Mouse (Mus musculus): ENCODE data around the gene Ifnk. TPM values are rescaled to one million over a fixed set of nuclear protein-coding genes. Genes with fewer than 3 reads are reported as not detected.

Ifnk gene
- total and polyA plus RNA-seq, 3 experiments: not detected

DNA sequence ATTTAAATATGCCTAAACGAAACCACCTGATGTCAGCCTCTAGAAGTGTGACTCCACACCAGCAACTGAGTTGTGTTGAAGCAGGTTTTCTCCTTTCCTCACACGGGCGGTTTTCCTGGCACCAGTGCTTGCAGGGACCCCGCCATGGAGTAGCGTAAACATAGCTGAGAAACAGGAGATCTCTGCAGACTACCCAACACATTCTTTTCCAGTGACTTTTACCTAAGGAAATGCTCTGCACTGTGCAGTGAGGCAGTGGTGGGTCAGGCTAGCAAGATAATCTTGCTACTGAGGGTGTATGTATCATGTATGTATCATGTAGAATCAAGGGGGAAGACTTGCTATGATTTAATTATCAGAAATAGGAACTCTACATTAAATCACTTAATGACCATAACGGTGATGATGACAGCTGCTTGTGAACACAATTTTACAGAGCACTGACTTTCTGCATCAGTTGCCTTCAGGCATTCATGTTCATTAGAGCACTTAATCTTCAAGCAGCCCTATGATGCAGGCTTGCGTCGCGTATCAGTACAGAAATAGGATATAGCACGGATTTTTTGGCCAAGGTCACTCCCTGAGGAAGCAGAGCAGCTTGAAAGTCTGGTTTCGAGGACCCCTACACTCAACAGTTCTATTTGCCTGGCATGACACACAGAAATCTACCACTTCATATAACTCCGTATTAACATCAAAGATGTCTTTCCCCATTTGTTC lies 26.2 kb downstream of the Ifnk start:
- TF ChIP-seq CTCF (IDR thresholded peaks at IDR 0.05; ENCODE audit: low read depth, low read length) (no peak), GATA1 (IDR thresholded peaks at IDR 0.05; ENCODE audit: borderline replicate concordance, low read length) (no peak), TAL1 (conservative IDR thresholded peaks at IDR 0.05; ENCODE audit: low read depth, low read length) (no peak), POLR2AphosphoS5 (IDR thresholded peaks at IDR 0.05; ENCODE audit: insufficient replicate concordance, low read depth, low read length) (no peak), GATA2 (IDR thresholded peaks at IDR 0.05; ENCODE audit: borderline replicate concordance, low read depth, low read length) (no peak)
- Histone ChIP-seq H3K9me3 (replicated peaks) (no peaks in the 10 kb centered on the region), H3K4me1 (ENCODE audit: insufficient read depth, low read depth, low read length) (no peaks in the 10 kb centered on the region), H3K36me3 (replicated peaks) (no peaks in the 10 kb centered on the region), H3K27me3 (ENCODE audit: insufficient read depth, low read length) (no peaks in the 10 kb centered on the region), H3K4me3 (ENCODE audit: low read depth, low read length) (no peak overlapping the region)
- no peak for ATAC-seq (ENCODE audit: extremely low read depth, insufficient number of reproducible peaks, low FRiP score, poor library complexity, severe bottlenecking)
- DNase-seq (ENCODE audit: low spot score): no peak

DNA sequence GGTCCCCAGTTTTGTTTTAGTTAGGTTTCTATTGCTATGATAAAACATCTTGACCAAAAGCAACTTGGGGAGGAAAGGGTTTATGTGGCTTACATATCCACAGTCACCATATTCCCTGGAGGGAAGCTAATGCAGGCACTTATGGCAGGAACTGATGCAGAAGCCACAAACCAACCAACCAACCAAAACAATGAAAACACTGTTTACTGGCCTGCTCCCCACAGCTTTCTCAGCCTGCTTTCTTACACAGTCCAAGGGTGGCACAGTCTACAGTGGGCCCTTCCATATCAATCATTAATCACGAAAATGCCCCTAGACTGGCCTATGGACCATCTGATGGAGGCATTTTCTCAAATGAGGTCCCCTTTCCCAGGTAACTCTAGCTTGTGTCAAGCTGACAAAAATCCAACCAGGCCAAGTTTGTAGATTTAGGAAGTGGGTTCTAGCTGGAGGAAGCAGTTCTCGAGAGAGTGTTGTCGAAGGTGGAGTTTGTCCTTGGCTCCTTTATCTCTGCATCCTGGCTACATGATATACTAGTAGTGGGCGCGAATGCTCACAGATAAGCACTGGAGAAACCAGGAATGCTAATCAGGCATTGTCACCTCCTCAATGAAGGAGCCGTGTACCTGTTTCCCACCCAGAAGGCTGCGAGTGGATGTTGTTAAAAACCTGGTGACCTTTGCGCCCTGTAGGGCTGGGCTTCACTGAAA lies 35.9 kb downstream of the Ifnk start:
- ATAC-seq (ENCODE audit: extremely low read depth, insufficient number of reproducible peaks, low FRiP score, poor library complexity, severe bottlenecking): no peak

DNA sequence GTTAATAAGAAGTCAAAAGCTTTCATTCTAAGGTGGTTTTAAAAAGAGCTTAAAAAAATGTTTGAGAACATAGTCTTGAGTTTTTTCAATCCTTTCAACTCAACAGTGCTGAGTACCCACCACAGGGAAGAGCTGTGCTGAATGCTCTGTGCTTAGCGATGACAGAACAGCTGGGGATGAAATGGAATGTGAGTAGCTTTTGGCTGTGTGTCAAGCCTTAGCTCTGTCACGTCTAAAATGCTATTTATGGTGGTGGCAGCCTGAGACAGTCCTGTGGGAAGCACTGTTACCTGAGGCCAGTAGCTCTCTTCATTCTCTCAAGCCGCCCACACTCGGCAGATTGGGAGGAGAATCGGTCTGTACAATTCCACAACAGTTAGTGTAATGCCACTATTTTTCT lies 37.9 kb downstream of the Ifnk start:
- H3K36me3 ChIP-seq (replicated peaks): peaks cover 29% of the 10 kb centered on the region
- ATAC-seq (ENCODE audit: extremely low read depth, insufficient number of reproducible peaks, low FRiP score, poor library complexity, severe bottlenecking): no peak

More for the DNA sequence above, 35.9 kb downstream of the Ifnk start:
- Histone ChIP-seq H3K36me3 (replicated peaks) (peaks cover 16% of the 10 kb centered on the region), H3K4me1 (ENCODE audit: insufficient read depth, low read depth, low read length) (peaks cover 4% of the 10 kb centered on the region; the same call in 1 of the 2 replicates), H3K4me3 (ENCODE audit: low read depth, low read length) (no peak overlapping the region), H3K27me3 (ENCODE audit: insufficient read depth, low read length) (no peaks in the 10 kb centered on the region), H3K9me3 (replicated peaks) (no peaks in the 10 kb centered on the region)
- TF ChIP-seq POLR2AphosphoS5 (IDR thresholded peaks at IDR 0.05; ENCODE audit: insufficient replicate concordance, low read depth, low read length) (no peak), TAL1 (conservative IDR thresholded peaks at IDR 0.05; ENCODE audit: low read depth, low read length) (no peak), GATA1 (IDR thresholded peaks at IDR 0.05; ENCODE audit: borderline replicate concordance, low read length) (no peak), GATA2 (IDR thresholded peaks at IDR 0.05; ENCODE audit: borderline replicate concordance, low read depth, low read length) (no peak), CTCF (IDR thresholded peaks at IDR 0.05; ENCODE audit: low read depth, low read length) (no peak)
- DNase-seq (ENCODE audit: low spot score): no peak

DNA sequence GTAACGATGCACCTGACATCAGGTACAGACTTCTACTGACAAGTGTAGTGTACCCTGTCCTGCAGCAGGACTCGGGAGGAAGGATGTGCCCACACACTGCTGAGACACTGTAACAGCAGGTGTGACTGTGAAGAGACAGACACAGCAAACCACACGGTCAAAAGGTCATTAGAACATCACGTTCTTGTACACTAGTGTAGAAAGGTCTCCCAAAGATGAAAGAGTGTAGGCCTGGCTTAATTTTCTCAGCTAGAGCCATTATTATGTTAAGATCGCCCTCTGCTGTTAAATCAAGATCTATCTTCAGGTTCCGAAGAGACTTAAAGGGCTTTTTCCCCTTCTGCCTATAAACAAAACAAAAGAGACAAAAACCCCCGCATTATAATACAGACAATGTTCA lies 40.9 kb downstream of the Ifnk start:
- ATAC-seq (ENCODE audit: extremely low read depth, insufficient number of reproducible peaks, low FRiP score, poor library complexity, severe bottlenecking) (no peak), DNase-seq (ENCODE audit: low spot score) (no peak)
- no peaks in the 10 kb centered on the region for H3K9me3 ChIP-seq (replicated peaks)
- no peaks in the 10 kb centered on the region for H3K27me3 ChIP-seq (ENCODE audit: insufficient read depth, low read length)
- TF ChIP-seq POLR2AphosphoS5 (IDR thresholded peaks at IDR 0.05; ENCODE audit: insufficient replicate concordance, low read depth, low read length): no peak
- TF ChIP-seq TAL1 (conservative IDR thresholded peaks at IDR 0.05; ENCODE audit: low read depth, low read length): no peak
- no peak for TF ChIP-seq GATA1 (IDR thresholded peaks at IDR 0.05; ENCODE audit: borderline replicate concordance, low read length)
- TF ChIP-seq GATA2 (IDR thresholded peaks at IDR 0.05; ENCODE audit: borderline replicate concordance, low read depth, low read length): no peak
- no peak for TF ChIP-seq CTCF (IDR thresholded peaks at IDR 0.05; ENCODE audit: low read depth, low read length)
- H3K4me3 ChIP-seq (ENCODE audit: low read depth, low read length): no peak overlapping the region
- H3K4me1 ChIP-seq (ENCODE audit: insufficient read depth, low read depth, low read length): peaks cover 4% of the 10 kb centered on the region; the same call in 1 of the 2 replicates
- H3K36me3 ChIP-seq (replicated peaks): peaks cover 41% of the 10 kb centered on the region

More for the DNA sequence above, 37.9 kb downstream of the Ifnk start:
- DNase-seq (ENCODE audit: low spot score): no peak
- H3K4me3 ChIP-seq (ENCODE audit: low read depth, low read length): no peak overlapping the region
- H3K27me3 ChIP-seq (ENCODE audit: insufficient read depth, low read length): no peaks in the 10 kb centered on the region
- TF ChIP-seq POLR2AphosphoS5 (IDR thresholded peaks at IDR 0.05; ENCODE audit: insufficient replicate concordance, low read depth, low read length) (no peak), CTCF (IDR thresholded peaks at IDR 0.05; ENCODE audit: low read depth, low read length) (no peak), GATA2 (IDR thresholded peaks at IDR 0.05; ENCODE audit: borderline replicate concordance, low read depth, low read length) (no peak), TAL1 (conservative IDR thresholded peaks at IDR 0.05; ENCODE audit: low read depth, low read length) (no peak), GATA1 (IDR thresholded peaks at IDR 0.05; ENCODE audit: borderline replicate concordance, low read length) (no peak)
- peaks cover 4% of the 10 kb centered on the region; the same call in 1 of the 2 replicates for H3K4me1 ChIP-seq (ENCODE audit: insufficient read depth, low read depth, low read length)
- H3K9me3 ChIP-seq (replicated peaks): no peaks in the 10 kb centered on the region

DNA sequence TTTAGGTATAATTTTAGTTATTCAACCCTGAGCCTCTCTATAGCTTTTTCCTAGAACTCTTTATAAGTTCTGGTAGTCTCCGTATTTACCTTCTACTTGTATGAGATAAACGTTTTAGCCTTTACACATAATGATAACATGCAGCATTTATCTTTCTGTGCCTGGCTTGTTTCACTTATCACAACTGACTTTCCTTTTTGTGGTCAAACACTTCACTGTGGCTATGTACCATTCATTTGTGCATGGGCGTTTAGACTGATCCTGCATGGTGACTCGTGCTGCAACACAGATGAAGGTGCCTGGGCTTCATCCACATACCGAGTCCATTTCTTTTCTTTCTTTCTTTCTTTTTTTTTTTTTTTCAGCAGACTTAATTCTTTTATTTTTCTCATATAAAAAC lies 49.8 kb downstream of the Ifnk start:
- no peak for TF ChIP-seq GATA2 (IDR thresholded peaks at IDR 0.05; ENCODE audit: borderline replicate concordance, low read depth, low read length)
- no peak for TF ChIP-seq POLR2AphosphoS5 (IDR thresholded peaks at IDR 0.05; ENCODE audit: insufficient replicate concordance, low read depth, low read length)
- no peak for TF ChIP-seq CTCF (IDR thresholded peaks at IDR 0.05; ENCODE audit: low read depth, low read length)
- no peak for TF ChIP-seq GATA1 (IDR thresholded peaks at IDR 0.05; ENCODE audit: borderline replicate concordance, low read length)
- TF ChIP-seq TAL1 (conservative IDR thresholded peaks at IDR 0.05; ENCODE audit: low read depth, low read length): no peak
- peak; percentile 63 for ATAC-seq (ENCODE audit: extremely low read depth, insufficient number of reproducible peaks, low FRiP score, poor library complexity, severe bottlenecking)
- Histone ChIP-seq H3K4me1 (ENCODE audit: insufficient read depth, low read depth, low read length) (no peaks in the 10 kb centered on the region; the same call in 1 of the 2 replicates), H3K4me3 (ENCODE audit: low read depth, low read length) (no peak overlapping the region), H3K27me3 (ENCODE audit: insufficient read depth, low read length) (no peaks in the 10 kb centered on the region), H3K9me3 (replicated peaks) (no peaks in the 10 kb centered on the region), H3K36me3 (replicated peaks) (peaks cover 54% of the 10 kb centered on the region)
- DNase-seq (ENCODE audit: low spot score): no peak

Other genes with a start within 250 kb of the Ifnk start
- gene Mob3b, start 5.4 kb downstream of the Ifnk start, total RNA-seq (2014; fragmentation: Nextera tagmentation): not detected in 2 replicates
- gene Mob3b, start 5.4 kb downstream of the Ifnk start, total RNA-seq (2017): 0.23 and 0.33 TPM in 2 replicates
- 0.01 TPM in 1 of 2 replicates, not detected in the other for gene Mob3b, start 5.4 kb downstream of the Ifnk start, polyA plus RNA-seq (2012)
- 17.4 and 21.7 TPM in 2 replicates for gene C9orf72, start 74.1 kb downstream of the Ifnk start, total RNA-seq (2014; fragmentation: Nextera tagmentation)
- 13.6 and 17.5 TPM in 2 replicates for gene C9orf72, start 74.1 kb downstream of the Ifnk start, total RNA-seq (2017)
- gene C9orf72, start 74.1 kb downstream of the Ifnk start, polyA plus RNA-seq (2012): 0.10 and 0.18 TPM in 2 replicates